Comparison of ENCODE assay signal across 12 mouse cellular contexts in genomic region chr11:63545516-63545915, GRCm38 (mm10).
DNase-seq lines count a peak whose midpoint lies in the region; ATAC-seq and TF ChIP-seq lines count a peak whose summit lies in the region.
"Had no signal": no experiment of that assay in that cellular context is flagged by ENCODE, and none has a peak within 500 bp of the region (broad histone marks: within the 10 kb centered on the region; RNA-seq: fewer than 3 reads in every experiment).

No protein-coding gene starts in this region.

- WGBS in liver, embryonic 12.5 days (ENCODE audit: insufficient replicate concordance): 20% methylated on average over 7 of the region's 7 CpGs
- WGBS in embryonic facial prominence, embryonic 10.5 days: 11% methylated on average over 7 of the region's 7 CpGs
- 5% methylated on average over 7 of the region's 7 CpGs for WGBS in limb, embryonic 12.5 days
- WGBS in kidney, adult 2 months: 33% methylated on average over 7 of the region's 7 CpGs

- ATAC-seq in cerebellum, adult (ENCODE audit: insufficient number of reproducible peaks, low FRiP score, low TSS enrichment): no peak
- no peak for ATAC-seq in liver, embryonic 12.5 days
- no peak for ATAC-seq in limb, embryonic 12.5 days (ENCODE audit: insufficient number of reproducible peaks, insufficient read depth, low FRiP score, low TSS enrichment, low read depth)
- ATAC-seq: inflammation-experienced regulatory T-cells, adult 6 months had no signal

- no peak overlapping the region for H3K9ac ChIP-seq in liver, embryonic 12.5 days
- H3K9ac ChIP-seq in limb, embryonic 12.5 days (replicated peaks): no peak overlapping the region
- H3K9ac ChIP-seq: lung, embryonic 14.5 days had no signal

- H3K4me1 ChIP-seq in liver, embryonic 12.5 days: no peaks in the 10 kb centered on the region
- peaks cover 17% of the 10 kb centered on the region for H3K4me1 ChIP-seq in embryonic facial prominence, embryonic 10.5 days
- H3K4me1 ChIP-seq in limb, embryonic 12.5 days (replicated peaks): peaks cover 13% of the 10 kb centered on the region
- H3K4me1 ChIP-seq in kidney, adult 2 months (ENCODE audit: control insufficient read depth, insufficient read depth, low read length): no peaks in the 10 kb centered on the region

- H3K4me3 ChIP-seq in liver, embryonic 12.5 days: no peak overlapping the region
- no peak overlapping the region for H3K4me3 ChIP-seq in embryonic facial prominence, embryonic 10.5 days
- no peak overlapping the region for H3K4me3 ChIP-seq in limb, embryonic 12.5 days (replicated peaks)
- H3K4me3 ChIP-seq in kidney, adult 2 months (ENCODE audit: insufficient read depth, low read depth, low read length): no peak overlapping the region

- H3K27me3 ChIP-seq in liver, embryonic 12.5 days (replicated peaks): no peaks in the 10 kb centered on the region
- H3K27me3 ChIP-seq in embryonic facial prominence, embryonic 10.5 days (replicated peaks; ENCODE audit: low read depth, poor library complexity, severe bottlenecking): no peaks in the 10 kb centered on the region
- H3K27me3 ChIP-seq in limb, embryonic 12.5 days: no peaks in the 10 kb centered on the region
- no peaks in the 10 kb centered on the region for H3K27me3 ChIP-seq in kidney, adult 2 months (replicated peaks; ENCODE audit: control insufficient read depth, insufficient read depth, low read length)

- H3K36me3 ChIP-seq in liver, embryonic 12.5 days: no peaks in the 10 kb centered on the region
- H3K36me3 ChIP-seq in embryonic facial prominence, embryonic 10.5 days (replicated peaks): no peaks in the 10 kb centered on the region
- H3K36me3 ChIP-seq in limb, embryonic 12.5 days: no peaks in the 10 kb centered on the region
- H3K36me3 ChIP-seq in kidney, adult 2 months (ENCODE audit: control insufficient read depth, insufficient read depth, low read length): no peaks in the 10 kb centered on the region

- no peaks in the 10 kb centered on the region for H3K9me3 ChIP-seq in liver, embryonic 12.5 days (replicated peaks)
- no peaks in the 10 kb centered on the region for H3K9me3 ChIP-seq in embryonic facial prominence, embryonic 10.5 days
- no peaks in the 10 kb centered on the region for H3K9me3 ChIP-seq in limb, embryonic 12.5 days

- H3K4me2 ChIP-seq in liver, embryonic 12.5 days: no peak overlapping the region
- H3K4me2 ChIP-seq in limb, embryonic 12.5 days: peak overlapping the region; percentile 42
- H3K4me2 ChIP-seq: lung, embryonic 14.5 days had no signal

- TF ChIP-seq POLR2A in kidney, adult 2 months (IDR thresholded peaks at IDR 0.05; ENCODE audit: low read depth, low read length): no peak

- H3K27ac ChIP-seq in liver, embryonic 12.5 days: no peak overlapping the region
- H3K27ac ChIP-seq in embryonic facial prominence, embryonic 10.5 days (replicated peaks): peak overlapping the region; percentile 36
- peak overlapping the region; percentile 72 for H3K27ac ChIP-seq in limb, embryonic 12.5 days
- no peak overlapping the region for H3K27ac ChIP-seq in kidney, adult 2 months (ENCODE audit: insufficient read depth, low read depth, low read length)

- DNase-seq in cerebellum, postnatal 10 days: peak; percentile 25 to 45
- peak; percentile 45 for DNase-seq in liver
- DNase-seq in embryonic facial prominence, embryonic 10.5 days (ENCODE audit: low spot score): peak; percentile 63
- DNase-seq in frontal cortex, postnatal 14 days (ENCODE audit: low spot score in 2 of 2): no peak
- no peak for DNase-seq in kidney, adult 2 months
- DNase-seq: cerebellum, adult 11 months; lung, embryonic 14.5 days; thymus, postnatal 4 days had no signal

- no peak for TF ChIP-seq CTCF in kidney, adult 2 months (conservative IDR thresholded peaks at IDR 0.05; ENCODE audit: insufficient read depth, insufficient read length, low read depth, low read length)

Comparison
In these comparisons a context has a peak if more than half of its experiments do, and no peak if none do; other contexts are left out.
1. DNase-seq: peak in cerebellum, postnatal 10 days (2 of 2), liver (single experiment) and embryonic facial prominence, embryonic 10.5 days (single experiment); none in frontal cortex, postnatal 14 days (0 of 2) and kidney, adult 2 months (single experiment).
2. H3K27ac ChIP-seq: peak in embryonic facial prominence, embryonic 10.5 days (single experiment) and limb, embryonic 12.5 days (single experiment); none in liver, embryonic 12.5 days (single experiment) and kidney, adult 2 months (single experiment).